Mouse (Mus musculus) megakaryocyte-erythroid progenitor cell, adult 5-6 weeks (primary cell): ENCODE measurements around the gene Blvrb. TPM values are rescaled to one million over a fixed set of nuclear protein-coding genes. Genes with fewer than 3 reads are reported as not detected.

Experiments used
- ATAC-seq: replicated peaks from 2 replicates; pipeline ENCODE4 v1.8.0; 2016; ENCODE audit warnings: mild to moderate bottlenecking, inconsistent platforms; ENCODE audit not compliant: severe bottlenecking, poor library complexity, low FRiP score, low TSS enrichment
- total RNA-seq, 2 experiments: library from RNA; stranded (forward) in 1 of 2; stranded (reverse) in 1 of 2; fragments of 200-1000, 215-1000 nt in 1 of 2; fragments of >200 nt in 1 of 2; fragmentation: Nextera tagmentation in 1 of 2; gene quantifications; 2 replicates each; pipeline ENCODE4 v1.2.3; 2014 to 2017

Gene Blvrb
- total RNA-seq, 2 experiments from 2014 or later: 213 to 667 TPM

DNA sequence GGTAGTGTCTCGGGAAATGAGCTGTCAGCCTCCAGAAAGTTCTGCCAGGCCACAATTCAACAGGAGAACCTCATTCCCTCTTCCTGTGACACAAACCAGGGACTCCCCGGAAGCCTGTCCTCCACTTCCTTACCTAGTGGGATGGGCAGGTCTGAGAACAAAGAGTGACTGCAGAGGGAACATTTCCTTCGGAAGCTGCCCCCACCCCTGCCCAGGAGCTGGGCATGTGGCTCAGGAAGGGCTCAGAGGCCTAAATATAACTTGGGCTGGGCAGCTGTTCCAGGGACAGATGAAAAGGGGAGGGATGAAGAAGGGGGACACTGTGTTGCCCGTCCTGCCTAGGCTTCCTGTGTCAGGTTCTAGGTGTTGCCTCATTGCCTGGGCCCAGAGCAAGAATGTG lies 53.8 kb downstream of the Blvrb start:
- ATAC-seq: no peak

GRCm38 (mm10) chr7:27506765-27507370 lies 59.1 kb downstream of the Blvrb start:
- no peak for ATAC-seq

GRCm38 (mm10) chr7:27507711-27508647 lies 60.2 kb downstream of the Blvrb start:
- ATAC-seq: peak; percentile 91

- ATAC-seq: peak; percentile 84
Measured at GRCm38 (mm10) chr7:27508648-27509005, 60.8 kb downstream of the Blvrb start.

DNA sequence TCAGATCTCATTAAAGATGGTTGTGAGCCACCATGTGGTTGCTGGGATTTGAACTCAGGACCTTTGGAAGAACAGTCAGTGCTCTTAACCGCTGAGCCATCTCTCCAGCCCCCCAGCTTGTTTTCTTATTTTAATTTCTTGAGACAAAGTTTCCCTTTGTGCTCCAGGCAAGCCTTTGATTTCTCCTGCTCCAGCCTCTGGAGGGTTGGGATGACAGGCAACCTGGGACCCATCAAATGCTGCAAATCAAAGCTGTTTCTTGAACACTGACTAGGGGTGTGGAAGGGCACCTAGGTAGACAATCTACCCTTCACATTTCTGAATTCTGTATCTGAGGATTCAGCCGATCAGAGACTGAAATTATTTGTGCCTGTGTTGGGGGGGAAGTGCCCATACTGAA lies 63.0 kb downstream of the Blvrb start:
- ATAC-seq: no peak

GRCm38 (mm10) chr7:27514961-27515360 lies 67.2 kb downstream of the Blvrb start:
- no peak for ATAC-seq

Other genes starting within 250 kb of the Blvrb start
- gene Itpkc, start 219.3 kb upstream of the Blvrb start, total RNA-seq (2014; fragmentation: Nextera tagmentation): 2.3 and 5.3 TPM in 2 replicates
- 3.3 and 5.9 TPM in 2 replicates for gene Itpkc, start 219.3 kb upstream of the Blvrb start, total RNA-seq (2017)
- 13.0 and 26.7 TPM in 2 replicates for gene Coq8b, start 215.0 kb upstream of the Blvrb start, total RNA-seq (2014; fragmentation: Nextera tagmentation)
- 8.2 and 10.7 TPM in 2 replicates for gene Coq8b, start 215.0 kb upstream of the Blvrb start, total RNA-seq (2017)
- 0.94 and 3.0 TPM in 2 replicates for gene Numbl, start 189.5 kb upstream of the Blvrb start, total RNA-seq (2014; fragmentation: Nextera tagmentation)
- gene Numbl, start 189.5 kb upstream of the Blvrb start, total RNA-seq (2017): 0.38 and 0.66 TPM in 2 replicates
- 0.39 TPM in 1 of 2 replicates, not detected in the other for gene Ltbp4, start 110.3 kb upstream of the Blvrb start, total RNA-seq (2014; fragmentation: Nextera tagmentation)
- 0.05 and 1.4 TPM in 2 replicates for gene Ltbp4, start 110.3 kb upstream of the Blvrb start, total RNA-seq (2017)
- gene Shkbp1, start 92.0 kb upstream of the Blvrb start, total RNA-seq (2014; fragmentation: Nextera tagmentation): 39.2 and 72.7 TPM in 2 replicates
- gene Shkbp1, start 92.0 kb upstream of the Blvrb start, total RNA-seq (2017): 20.6 and 35.1 TPM in 2 replicates
- not detected in 2 replicates for gene Gm20479, start 90.6 kb upstream of the Blvrb start, total RNA-seq (2014; fragmentation: Nextera tagmentation)
- not detected in 2 replicates for gene Gm20479, start 90.6 kb upstream of the Blvrb start, total RNA-seq (2017)
- gene Sptbn4, start 292 bp upstream of the Blvrb start, total RNA-seq (2014; fragmentation: Nextera tagmentation): 0.09 and 0.37 TPM in 2 replicates
- 0.15 TPM in 1 of 2 replicates, not detected in the other for gene Sptbn4, start 292 bp upstream of the Blvrb start, total RNA-seq (2017)
- gene Sertad3, start 25.8 kb downstream of the Blvrb start, total RNA-seq (2014; fragmentation: Nextera tagmentation): 4.8 and 10.1 TPM in 2 replicates
- 4.3 and 12.5 TPM in 2 replicates for gene Sertad3, start 25.8 kb downstream of the Blvrb start, total RNA-seq (2017)
- 2.0 and 6.6 TPM in 2 replicates for gene Sertad1, start 38.9 kb downstream of the Blvrb start, total RNA-seq (2014; fragmentation: Nextera tagmentation)
- 9.7 and 11.3 TPM in 2 replicates for gene Sertad1, start 38.9 kb downstream of the Blvrb start, total RNA-seq (2017)
- gene Prx, start 51.3 kb downstream of the Blvrb start, total RNA-seq (2014; fragmentation: Nextera tagmentation): 0.77 and 1.9 TPM in 2 replicates
- 1.3 and 1.4 TPM in 2 replicates for gene Prx, start 51.3 kb downstream of the Blvrb start, total RNA-seq (2017)
- gene Hipk4, start 75.3 kb downstream of the Blvrb start, total RNA-seq (2014; fragmentation: Nextera tagmentation): 2.4 and 2.6 TPM in 2 replicates
- 0.23 TPM in 1 of 2 replicates, not detected in the other for gene Hipk4, start 75.3 kb downstream of the Blvrb start, total RNA-seq (2017)
- gene Pld3, start 105.2 kb downstream of the Blvrb start, total RNA-seq (2014; fragmentation: Nextera tagmentation): 9.4 and 9.8 TPM in 2 replicates
- gene Pld3, start 105.2 kb downstream of the Blvrb start, total RNA-seq (2017): 2.4 and 7.8 TPM in 2 replicates
- 30.3 and 38.1 TPM in 2 replicates for gene 2310022A10Rik, start 105.3 kb downstream of the Blvrb start, total RNA-seq (2014; fragmentation: Nextera tagmentation)
- gene 2310022A10Rik, start 105.3 kb downstream of the Blvrb start, total RNA-seq (2017): 2.3 and 31.3 TPM in 2 replicates
- 61.9 and 65.5 TPM in 2 replicates for gene Akt2, start 143.6 kb downstream of the Blvrb start, total RNA-seq (2014; fragmentation: Nextera tagmentation)
- gene Akt2, start 143.6 kb downstream of the Blvrb start, total RNA-seq (2017): 60.3 and 82.2 TPM in 2 replicates
- gene Ttc9b, start 205.9 kb downstream of the Blvrb start, total RNA-seq (2014; fragmentation: Nextera tagmentation): not detected in 2 replicates
- gene Ttc9b, start 205.9 kb downstream of the Blvrb start, total RNA-seq (2017): not detected in 2 replicates
- gene Map3k10, start 226.6 kb downstream of the Blvrb start, total RNA-seq (2014; fragmentation: Nextera tagmentation): 6.2 and 13.5 TPM in 2 replicates
- gene Map3k10, start 226.6 kb downstream of the Blvrb start, total RNA-seq (2017): 2.9 and 4.5 TPM in 2 replicates
- gene Zfp607b, start 241.4 kb downstream of the Blvrb start, total RNA-seq (2014; fragmentation: Nextera tagmentation): 6.8 TPM in 1 of 2 replicates, not detected in the other
- gene Zfp607b, start 241.4 kb downstream of the Blvrb start, total RNA-seq (2017): 1.2 and 1.7 TPM in 2 replicates